13 mouse cellular contexts compared by ENCODE assay signal in genomic region chr5:112932878-112933567, GRCm38 (mm10). TPM values are rescaled to one million over a fixed set of nuclear protein-coding genes. Genes with fewer than 3 reads are reported as not detected.
DNase-seq lines count a peak whose midpoint lies in the region; ATAC-seq and TF ChIP-seq lines count a peak whose summit lies in the region.
"Had no signal": no experiment of that assay in that cellular context is flagged by ENCODE, and none has a peak within 500 bp of the region (broad histone marks: within the 10 kb centered on the region; RNA-seq: fewer than 3 reads in every experiment).

No protein-coding gene starts in this region.

- 66% methylated on average over 11 of the region's 11 CpGs for whole genome bisulfite sequencing in embryonic facial prominence, embryonic 12.5 days
- WGBS in embryonic facial prominence, embryonic 10.5 days: 85% methylated on average over 11 of the region's 11 CpGs
- 81% methylated on average over 11 of the region's 11 CpGs for WGBS in kidney, embryonic 16.5 days
- whole genome bisulfite sequencing in kidney, adult 2 months: 88% methylated on average over 11 of the region's 11 CpGs
- WGBS in cerebellum, adult 2 months: 70% methylated on average over 11 of the region's 11 CpGs

- no peak overlapping the region for H3K4me3 ChIP-seq in embryonic facial prominence, embryonic 12.5 days
- no peak overlapping the region for H3K4me3 ChIP-seq in embryonic facial prominence, embryonic 10.5 days
- no peak overlapping the region for H3K4me3 ChIP-seq in kidney, embryonic 16.5 days (ENCODE audit: low read length)
- H3K4me3 ChIP-seq in kidney, adult 2 months (ENCODE audit: insufficient read depth, low read depth, low read length): no peak overlapping the region
- no peak overlapping the region for H3K4me3 ChIP-seq in cerebellum, adult 2 months (replicated peaks; ENCODE audit: insufficient read depth, low read depth, low read length)
- H3K4me3 ChIP-seq: kidney, embryonic 15.5 days; myocyte had no signal

- H3K9ac ChIP-seq in embryonic facial prominence, embryonic 12.5 days: no peak overlapping the region
- H3K9ac ChIP-seq in kidney, embryonic 16.5 days (replicated peaks; ENCODE audit: low read length): no peak overlapping the region
- H3K9ac ChIP-seq: kidney, embryonic 15.5 days had no signal

- intact Hi-C loops in heart, postnatal 14 days (cut with DNase I): no loop called here

- no peak for ATAC-seq in embryonic facial prominence, embryonic 12.5 days (ENCODE audit: insufficient number of reproducible peaks, insufficient read depth, low FRiP score, low TSS enrichment)
- ATAC-seq in kidney, embryonic 16.5 days (ENCODE audit: low FRiP score, low TSS enrichment): 0 out of 2 replicates have a peak, but pooled peaks have one; percentile 25
- ATAC-seq: lung, postnatal 0 days had no signal

- peaks cover 22% of the 10 kb centered on the region for H3K4me1 ChIP-seq in embryonic facial prominence, embryonic 12.5 days
- H3K4me1 ChIP-seq in embryonic facial prominence, embryonic 10.5 days: peaks cover 24% of the 10 kb centered on the region
- H3K4me1 ChIP-seq in kidney, embryonic 16.5 days (ENCODE audit: insufficient read depth, low read length): peaks cover 11% of the 10 kb centered on the region; the same call in 1 of the 2 replicates
- H3K4me1 ChIP-seq in kidney, adult 2 months (ENCODE audit: control insufficient read depth, insufficient read depth, low read length): no peaks in the 10 kb centered on the region
- H3K4me1 ChIP-seq in cerebellum, adult 2 months (ENCODE audit: control insufficient read depth, insufficient read depth, low read length): peaks cover 2% of the 10 kb centered on the region; the same call in 1 of the 2 replicates

- H3K27me3 ChIP-seq in embryonic facial prominence, embryonic 12.5 days: no peaks in the 10 kb centered on the region
- no peaks in the 10 kb centered on the region for H3K27me3 ChIP-seq in embryonic facial prominence, embryonic 10.5 days (replicated peaks; ENCODE audit: low read depth, poor library complexity, severe bottlenecking)
- no peaks in the 10 kb centered on the region for H3K27me3 ChIP-seq in kidney, embryonic 16.5 days (ENCODE audit: insufficient read depth, low read length)
- H3K27me3 ChIP-seq in kidney, adult 2 months (replicated peaks; ENCODE audit: control insufficient read depth, insufficient read depth, low read length): no peaks in the 10 kb centered on the region
- H3K27me3 ChIP-seq in cerebellum, adult 2 months (ENCODE audit: control insufficient read depth, insufficient read depth, low read length): no peaks in the 10 kb centered on the region
- H3K27me3 ChIP-seq: kidney, embryonic 15.5 days had no signal

- H3K4me2 ChIP-seq in embryonic facial prominence, embryonic 12.5 days (replicated peaks): no peak overlapping the region
- no peak overlapping the region for H3K4me2 ChIP-seq in kidney, embryonic 16.5 days (replicated peaks; ENCODE audit: low read depth, low read length)
- H3K4me2 ChIP-seq: kidney, embryonic 15.5 days had no signal

- 0 out of 2 replicates have a peak overlapping the region, but pooled peaks have one; percentile 6 for H3K27ac ChIP-seq in embryonic facial prominence, embryonic 12.5 days
- H3K27ac ChIP-seq in embryonic facial prominence, embryonic 10.5 days (replicated peaks): no peak overlapping the region
- no peak overlapping the region for H3K27ac ChIP-seq in kidney, embryonic 16.5 days (ENCODE audit: low read length)
- H3K27ac ChIP-seq in kidney, adult 2 months (ENCODE audit: insufficient read depth, low read depth, low read length): no peak overlapping the region
- no peak overlapping the region for H3K27ac ChIP-seq in cerebellum, adult 2 months (ENCODE audit: insufficient read depth, low read length)
- H3K27ac ChIP-seq: kidney, embryonic 15.5 days had no signal

- H3K9me3 ChIP-seq in embryonic facial prominence, embryonic 12.5 days: no peaks in the 10 kb centered on the region
- H3K9me3 ChIP-seq in embryonic facial prominence, embryonic 10.5 days: no peaks in the 10 kb centered on the region
- no peaks in the 10 kb centered on the region for H3K9me3 ChIP-seq in kidney, embryonic 16.5 days (ENCODE audit: low read length)
- H3K9me3 ChIP-seq: kidney, embryonic 15.5 days had no signal

- TF ChIP-seq POLR2A in kidney, adult 2 months (IDR thresholded peaks at IDR 0.05; ENCODE audit: low read depth, low read length): no peak
- no peak for TF ChIP-seq POLR2A in cerebellum, adult 2 months (IDR thresholded peaks at IDR 0.05; ENCODE audit: borderline replicate concordance, insufficient read depth, low read length)

- H3K36me3 ChIP-seq in embryonic facial prominence, embryonic 12.5 days: peaks cover 12% of the 10 kb centered on the region
- H3K36me3 ChIP-seq in embryonic facial prominence, embryonic 10.5 days (replicated peaks): no peaks in the 10 kb centered on the region; the same call in 1 of the 2 replicates
- H3K36me3 ChIP-seq in kidney, embryonic 16.5 days (ENCODE audit: insufficient read depth, low read length): peaks cover 2% of the 10 kb centered on the region; the same call in 1 of the 2 replicates
- H3K36me3 ChIP-seq in kidney, adult 2 months (ENCODE audit: control insufficient read depth, insufficient read depth, low read length): no peaks in the 10 kb centered on the region

- no peak for TF ChIP-seq CTCF in kidney, adult 2 months (conservative IDR thresholded peaks at IDR 0.05; ENCODE audit: insufficient read depth, insufficient read length, low read depth, low read length)
- no peak for TF ChIP-seq CTCF in cerebellum, adult 2 months (IDR thresholded peaks at IDR 0.05; ENCODE audit: borderline replicate concordance, insufficient read depth, low read depth, low read length)

- no peak for DNase-seq in embryonic facial prominence, embryonic 10.5 days (ENCODE audit: low spot score)
- DNase-seq in kidney, adult 2 months: no peak
- peak; percentile 27 to 55 for DNase-seq in heart, postnatal 14 days
- DNase-seq in cerebellum, adult 2 months: no peak
- no peak for DNase-seq in thymus, postnatal 36 days
- no peak for DNase-seq in liver
- DNase-seq: right cerebral cortex, postnatal 4 days had no signal

RNA-seq across cellular contexts. Expression of gene Myo18b, which starts 36.9 kb away (rescaled TPM):
- 0.75 and 1.1 TPM in 2 replicates for polyA plus RNA-seq in embryonic facial prominence, embryonic 12.5 days (2016; fragmentation: Nextera tagmentation; extraction: Ambion mirVana)
- 0.19 TPM in 2 replicates for polyA plus RNA-seq in embryonic facial prominence, embryonic 10.5 days (2016; fragmentation: Nextera tagmentation; extraction: Ambion mirVana)
- polyA plus RNA-seq in kidney, embryonic 16.5 days (2015; fragmentation: Nextera tagmentation; extraction: Ambion mirVana): 0.39 and 0.41 TPM in 2 replicates
- polyA plus RNA-seq in kidney, adult 2 months (2012; rRNA removed): 0.12 and 1.2 TPM in 2 replicates
- 100 to 1,000 TPM; 239 to 240 TPM for total RNA-seq in heart, postnatal 14 days (2021)
- 0.55 and 0.69 TPM in 2 replicates for polyA plus RNA-seq in cerebellum, adult 2 months (2012; rRNA removed)
- total RNA-seq: hematopoietic stem cell, adult 5-6 weeks had no signal

Comparison
In these comparisons a context has a peak if more than half of its experiments do, and no peak if none do; other contexts are left out.
1. DNase-seq: peak in heart, postnatal 14 days (2 of 2); none in embryonic facial prominence, embryonic 10.5 days (single experiment), kidney, adult 2 months (single experiment), cerebellum, adult 2 months (0 of 2), thymus, postnatal 36 days (0 of 2) and liver (single experiment).